Mouse (Mus musculus): ENCODE measurements around the gene Med11. TPM values are rescaled to one million over a fixed set of nuclear protein-coding genes. Genes with fewer than 3 reads are reported as not detected.
A peak's percentile ranks its signal among the peaks of the same experiment; 100 is the strongest.
"Not testable (repeated sequence)": the region's sequence is repeated elsewhere in the genome, so short reads cannot be mapped to it uniquely, and the experiment has no call there.

Med11 gene
- total RNA-seq (2015; ENCODE audit: low replicate concordance) (11.9 and 18.0 TPM in 2 replicates), total RNA-seq (2017; ENCODE audit: low replicate concordance) (6.4 and 31.5 TPM in 2 replicates)

- ATAC-seq (replicated peaks; ENCODE audit: low FRiP score, poor library complexity, severe bottlenecking): peak; percentile 94
These were observed at the start of gene Med11 for GRCm38 (mm10) chr11:70451797-70452498. Gene Med11 (plus strand): TSS chr11:70451919.

- ATAC-seq (replicated peaks; ENCODE audit: low FRiP score, poor library complexity, severe bottlenecking): no peak
These were observed 48.1 kb upstream of the Med11 start for GRCm38 (mm10) chr11:70403598-70403997.

- peak; percentile 94 for ATAC-seq (replicated peaks; ENCODE audit: low FRiP score, poor library complexity, severe bottlenecking)
These were observed 42.0 kb upstream of the Med11 start, which contains the start of gene Pelp1 for GRCm38 (mm10) chr11:70409594-70410296. Gene Pelp1 (minus strand): TSS chr11:70410031.

- ATAC-seq (replicated peaks; ENCODE audit: low FRiP score, poor library complexity, severe bottlenecking): peak; percentile 20; the same call in 1 of the 2 replicates
These were observed 41.4 kb upstream of the Med11 start for GRCm38 (mm10) chr11:70410297-70410643.

- no peak for ATAC-seq (replicated peaks; ENCODE audit: low FRiP score, poor library complexity, severe bottlenecking)
These were observed 39.1 kb upstream of the Med11 start for GRCm38 (mm10) chr11:70412591-70412990.

- ATAC-seq (replicated peaks; ENCODE audit: low FRiP score, poor library complexity, severe bottlenecking): 0 out of 2 replicates have a peak, but pooled peaks have one; percentile 23
These were observed 37.8 kb upstream of the Med11 start for GRCm38 (mm10) chr11:70413961-70414360.

- ATAC-seq (replicated peaks; ENCODE audit: low FRiP score, poor library complexity, severe bottlenecking): no peak
These were observed 33.5 kb upstream of the Med11 start for GRCm38 (mm10) chr11:70418199-70418598.

- ATAC-seq (replicated peaks; ENCODE audit: low FRiP score, poor library complexity, severe bottlenecking): no peak
These were observed 32.2 kb upstream of the Med11 start for GRCm38 (mm10) chr11:70419486-70419885.

- ATAC-seq (replicated peaks; ENCODE audit: low FRiP score, poor library complexity, severe bottlenecking): not testable (repeated sequence)
These were observed 25.1 kb upstream of the Med11 start for GRCm38 (mm10) chr11:70426598-70426997.

GRCm38 (mm10) chr11:70431574-70431973 is 20.1 kb upstream of the Med11 start:
- no peak for ATAC-seq (replicated peaks; ENCODE audit: low FRiP score, poor library complexity, severe bottlenecking)

GRCm38 (mm10) chr11:70432048-70432894 is 19.4 kb upstream of the Med11 start, which contains the start of gene Arrb2:
Gene Arrb2 (plus strand): TSS chr11:70432635.
- peak; percentile 93 for ATAC-seq (replicated peaks; ENCODE audit: low FRiP score, poor library complexity, severe bottlenecking)

- ATAC-seq (replicated peaks; ENCODE audit: low FRiP score, poor library complexity, severe bottlenecking): 0 out of 2 replicates have a peak, but pooled peaks have one; percentile 15
These were observed 18.7 kb upstream of the Med11 start for GRCm38 (mm10) chr11:70432895-70433568.

- ATAC-seq (replicated peaks; ENCODE audit: low FRiP score, poor library complexity, severe bottlenecking): no peak
These were observed 18.2 kb upstream of the Med11 start for GRCm38 (mm10) chr11:70433569-70433943.

- ATAC-seq (replicated peaks; ENCODE audit: low FRiP score, poor library complexity, severe bottlenecking): no peak
These were observed 17.8 kb upstream of the Med11 start for GRCm38 (mm10) chr11:70433951-70434350.

GRCm38 (mm10) chr11:70435476-70435875 is 16.2 kb upstream of the Med11 start:
- ATAC-seq (replicated peaks; ENCODE audit: low FRiP score, poor library complexity, severe bottlenecking): no peak

GRCm38 (mm10) chr11:70437426-70437825 is 14.3 kb upstream of the Med11 start:
- ATAC-seq (replicated peaks; ENCODE audit: low FRiP score, poor library complexity, severe bottlenecking): no peak

- no peak for ATAC-seq (replicated peaks; ENCODE audit: low FRiP score, poor library complexity, severe bottlenecking)
These were observed 12.9 kb upstream of the Med11 start for GRCm38 (mm10) chr11:70438728-70439374.

GRCm38 (mm10) chr11:70440637-70441036 is 11.1 kb upstream of the Med11 start:
- ATAC-seq (replicated peaks; ENCODE audit: low FRiP score, poor library complexity, severe bottlenecking): no peak

GRCm38 (mm10) chr11:70441882-70442281 is 9.8 kb upstream of the Med11 start:
- ATAC-seq (replicated peaks; ENCODE audit: low FRiP score, poor library complexity, severe bottlenecking): no peak
